Mouse (Mus musculus): ENCODE results near the gene N4bp3.
"Not testable (repeated sequence)": the region's sequence is repeated elsewhere in the genome, so short reads cannot be mapped to it uniquely, and the experiment has no call there.

N4bp3 gene

GRCm38 (mm10) chr11:51650691-51651515 is at the start of gene N4bp3, which contains the start of gene D930048N14Rik:
Gene N4bp3 (minus strand): TSS chr11:51650842.
Gene D930048N14Rik (plus strand): TSS chr11:51650954.
- peak; percentile 48 to 62 for DNase-seq

GRCm38 (mm10) chr11:51694984-51695383 is 44.3 kb upstream of the N4bp3 start:
- no peak for DNase-seq

GRCm38 (mm10) chr11:51690597-51690996 is 40.0 kb upstream of the N4bp3 start:
- DNase-seq: not testable (repeated sequence)

GRCm38 (mm10) chr11:51689343-51689742 is 38.7 kb upstream of the N4bp3 start:
- DNase-seq: no peak

- peak; percentile 100 for DNase-seq
Observed at GRCm38 (mm10) chr11:51688330-51689328, 38.0 kb upstream of the N4bp3 start, which contains the start of gene 0610009B22Rik. Gene 0610009B22Rik (minus strand): TSS chr11:51688874.

- DNase-seq: no peak
Observed at GRCm38 (mm10) chr11:51681976-51682374, 31.3 kb upstream of the N4bp3 start.

- DNase-seq: peak; percentile 89 to 91
Observed at GRCm38 (mm10) chr11:51681324-51681975, 30.8 kb upstream of the N4bp3 start.

- DNase-seq: no peak
Observed at GRCm38 (mm10) chr11:51679466-51679865, 28.8 kb upstream of the N4bp3 start.

GRCm38 (mm10) chr11:51677737-51678418 is 27.2 kb upstream of the N4bp3 start:
- DNase-seq: no peak

GRCm38 (mm10) chr11:51675386-51675785 is 24.7 kb upstream of the N4bp3 start:
- no peak for DNase-seq

- no peak for DNase-seq
Observed at GRCm38 (mm10) chr11:51673291-51673690, 22.6 kb upstream of the N4bp3 start.

GRCm38 (mm10) chr11:51671376-51671775 is 20.7 kb upstream of the N4bp3 start:
- DNase-seq: no peak

- DNase-seq: no peak
Observed at GRCm38 (mm10) chr11:51670846-51671245, 20.2 kb upstream of the N4bp3 start.

- not testable (repeated sequence) for DNase-seq
Observed at GRCm38 (mm10) chr11:51664747-51665146, 14.1 kb upstream of the N4bp3 start.

GRCm38 (mm10) chr11:51662632-51663031 is 12.0 kb upstream of the N4bp3 start:
- DNase-seq: no peak

- no peak for DNase-seq
Observed at GRCm38 (mm10) chr11:51661867-51662365, 11.3 kb upstream of the N4bp3 start.

GRCm38 (mm10) chr11:51658705-51659104 is 8.1 kb upstream of the N4bp3 start:
- no peak for DNase-seq

GRCm38 (mm10) chr11:51658291-51658690 is 7.6 kb upstream of the N4bp3 start:
- DNase-seq: no peak

- no peak for DNase-seq
Observed at GRCm38 (mm10) chr11:51656798-51657521, 6.3 kb upstream of the N4bp3 start.

- DNase-seq: no peak
Observed at GRCm38 (mm10) chr11:51654891-51655290, 4.2 kb upstream of the N4bp3 start.

GRCm38 (mm10) chr11:51653736-51654135 is 3.1 kb upstream of the N4bp3 start:
- DNase-seq: no peak

Data from cerebellum, adult 18-20 months (tissue).